Mouse (Mus musculus) kidney, adult 2 months (tissue): ENCODE measurements at regions not wholly inside any gene's neighbourhood (a gene's known extent, or its start where the extent isn't known, plus 50 kb on each side); places are given as distances from the start of the nearest gene placed in this dataset.

Source experiments
- DNase-seq: peaks from one replicate; pipeline ENCODE4 v3.0.0; 2021
- H3K27ac ChIP-seq: fragments of 200-500 bp; 2 replicates; pipeline ENCODE4 v1.5.1; 2012; ENCODE audit warnings: low read depth, low read length, control low read depth, inconsistent platforms; ENCODE audit not compliant: insufficient read depth
- H3K27me3 ChIP-seq: fragments of 200-500 bp; replicated peaks from 2 replicates; pipeline ENCODE4 v1.6.1; 2012; ENCODE audit warnings: mild to moderate bottlenecking, moderate library complexity, low read length, inconsistent platforms; ENCODE audit not compliant: control insufficient read depth, insufficient read depth
- H3K36me3 ChIP-seq: fragments of 200-500 bp; 2 replicates; pipeline ENCODE4 v1.6.1; 2012; ENCODE audit warnings: mild to moderate bottlenecking, moderate library complexity, low read length, inconsistent platforms; ENCODE audit not compliant: control insufficient read depth, insufficient read depth
- H3K4me1 ChIP-seq: fragments of 200-500 bp; 2 replicates; pipeline ENCODE4 v1.6.1; 2011; ENCODE audit warnings: low read length; ENCODE audit not compliant: control insufficient read depth, insufficient read depth
- H3K4me3 ChIP-seq: fragments of 200-500 bp; 2 replicates; pipeline ENCODE4 v1.5.1; 2011; ENCODE audit warnings: mild to moderate bottlenecking, low read depth, low read length, control low read depth; ENCODE audit not compliant: insufficient read depth
- CTCF ChIP-seq: fragments of 200-500 bp; conservative IDR thresholded peaks from 2 replicates; pipeline ENCODE4 v1.5.1; 2011; ENCODE audit warnings: low read depth, mild to moderate bottlenecking, control low read depth, low read length, moderate library complexity, mixed read lengths; ENCODE audit not compliant: insufficient read depth, insufficient read length
- POLR2A ChIP-seq: fragments of 200-500 bp; IDR thresholded peaks from one replicate; pipeline ENCODE4 v1.6.1; 2011; ENCODE audit warnings: low read depth, low read length, control low read depth
- WGBS: fragments of 180-500 bp; shearing (Covaris S2); methylation state at CpG from one replicate; pipeline ENCODE4 v1.1.7; 2018; 5-methylcytosine and 5-hydroxymethylcytosine counted together

DNA sequence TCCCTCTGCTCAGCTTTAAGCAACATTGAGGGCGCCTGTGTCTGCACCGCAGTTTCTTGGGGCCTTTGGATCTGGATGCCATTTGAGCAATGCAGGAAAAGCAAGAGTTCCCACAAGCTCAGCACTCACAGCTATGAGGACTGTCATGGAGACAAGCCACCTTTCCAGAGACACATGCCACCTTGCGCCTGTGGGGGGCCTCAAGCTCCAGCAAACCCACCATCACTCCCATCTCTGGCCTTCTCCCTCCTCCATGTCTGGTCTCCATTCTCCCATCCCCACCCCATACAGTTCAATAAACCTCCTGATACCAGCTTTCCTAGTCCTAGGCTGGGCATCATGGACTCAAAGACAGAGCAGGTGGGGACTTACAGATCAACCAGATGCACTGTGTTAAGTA, 97.8 kb downstream of the Wdr11 start:
- DNase-seq, result no peak
- TF ChIP-seq CTCF (no peak), POLR2A (no peak)
- 98% methylated on average over 3 of the region's 3 CpGs for WGBS
- Histone ChIP-seq H3K36me3 (no peaks in the 10 kb centered on the region), H3K4me3 (no peak overlapping the region), H3K27ac (no peak overlapping the region), H3K27me3 (no peaks in the 10 kb centered on the region), H3K4me1 (no peaks in the 10 kb centered on the region)

DNA sequence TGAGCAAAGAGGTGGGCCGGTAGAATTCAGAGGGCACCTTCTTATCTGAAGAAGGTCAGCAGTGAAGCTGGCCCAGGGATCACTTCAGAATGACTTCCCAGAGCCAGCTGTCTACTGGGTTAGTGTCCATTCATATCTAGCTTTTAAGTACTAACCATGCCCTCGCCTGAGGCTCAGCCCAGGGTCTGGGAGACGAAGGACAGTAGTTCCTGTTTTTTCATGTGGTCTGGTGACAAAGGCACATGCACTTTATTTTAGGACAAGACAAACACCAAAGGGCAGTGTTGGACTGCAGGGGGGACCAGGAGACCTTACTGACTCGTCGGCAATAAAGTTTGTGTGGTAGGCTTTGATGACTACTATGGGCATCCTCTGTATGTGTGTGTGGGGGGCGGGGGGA, 99.2 kb downstream of the Wdr11 start:
- Histone ChIP-seq H3K4me3 (no peak overlapping the region), H3K27me3 (no peaks in the 10 kb centered on the region), H3K27ac (no peak overlapping the region), H3K36me3 (no peaks in the 10 kb centered on the region), H3K4me1 (no peaks in the 10 kb centered on the region)
- WGBS, result 83% methylated on average over 6 of the region's 6 CpGs
- no peak for TF ChIP-seq POLR2A
- TF ChIP-seq CTCF, result no peak
- DNase-seq, result no peak

DNA sequence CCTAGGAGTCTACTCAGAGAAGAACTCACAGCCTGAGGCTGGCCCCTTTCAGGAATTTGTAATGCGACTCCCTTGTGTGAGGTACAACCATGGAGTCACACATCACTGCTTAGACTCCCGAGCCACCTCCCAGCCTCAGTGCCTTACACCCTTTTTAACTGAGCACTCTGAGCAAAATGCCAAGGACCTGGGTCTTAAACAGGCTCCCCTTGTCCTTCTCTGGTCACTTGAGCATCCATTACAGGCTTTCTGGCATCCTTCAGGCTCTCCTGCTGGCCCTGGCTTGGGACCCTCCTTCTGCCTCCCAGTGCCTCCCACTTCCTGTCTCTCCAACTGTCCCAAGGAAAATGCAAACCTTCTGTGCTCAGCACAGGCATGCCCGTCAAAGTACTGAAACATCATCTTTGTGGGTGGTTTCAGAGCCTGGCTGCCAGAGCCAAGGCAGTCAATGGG, 100.0 kb downstream of the Wdr11 start:
- no peaks in the 10 kb centered on the region for H3K4me1 ChIP-seq
- WGBS, result 19% methylated on average over 3 of the region's 3 CpGs
- DNase-seq, result no peak
- no peaks in the 10 kb centered on the region for H3K27me3 ChIP-seq
- no peaks in the 10 kb centered on the region for H3K36me3 ChIP-seq
- TF ChIP-seq POLR2A, result no peak
- TF ChIP-seq CTCF, result no peak
- no peak overlapping the region for H3K27ac ChIP-seq
- no peak overlapping the region for H3K4me3 ChIP-seq

DNA sequence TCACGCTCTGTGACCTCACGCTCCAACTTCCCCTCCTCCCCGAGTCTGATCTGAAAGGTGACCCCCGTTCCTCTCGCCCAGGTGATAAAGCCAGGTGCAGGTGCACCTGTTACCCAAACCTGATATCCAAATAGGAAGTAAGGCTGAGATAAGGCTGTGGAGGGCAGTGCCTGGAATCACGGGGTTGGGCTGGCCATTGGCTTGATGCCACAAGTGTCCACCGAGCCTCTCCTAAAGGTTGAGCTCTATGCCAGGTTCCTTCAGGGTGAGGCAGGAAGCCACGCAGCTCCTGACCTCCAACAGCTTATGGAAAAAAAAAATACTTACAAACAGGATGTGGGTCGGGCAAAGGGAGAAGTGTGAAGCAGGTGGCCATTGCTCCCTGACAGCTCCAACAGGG, 102.0 kb downstream of the Wdr11 start:
- TF ChIP-seq CTCF, result no peak
- no peak for TF ChIP-seq POLR2A
- Histone ChIP-seq H3K4me3 (no peak overlapping the region), H3K27ac (no peak overlapping the region), H3K4me1 (no peaks in the 10 kb centered on the region), H3K27me3 (no peaks in the 10 kb centered on the region), H3K36me3 (no peaks in the 10 kb centered on the region)
- DNase-seq, result no peak
- WGBS, result 63% methylated on average over 9 of the region's 9 CpGs

DNA sequence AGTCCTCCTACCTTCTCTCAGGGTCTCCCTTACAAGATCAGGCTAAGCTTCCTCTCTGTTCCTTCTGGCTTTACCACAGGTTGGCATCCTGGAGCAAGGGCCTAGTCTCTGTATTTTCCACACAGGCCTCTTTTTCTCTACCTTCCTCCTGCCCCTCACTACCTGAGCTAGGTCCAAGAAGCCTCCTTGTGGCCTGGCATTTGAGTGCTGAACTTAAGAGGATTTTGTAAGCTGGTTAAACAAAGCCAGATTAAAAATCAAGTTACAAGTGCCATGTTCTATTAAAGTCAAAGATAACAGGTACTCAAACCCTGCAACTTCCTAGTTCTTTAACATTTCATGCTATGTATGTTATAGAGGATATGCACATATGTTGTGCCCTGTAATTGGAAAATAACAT, 102.5 kb downstream of the Wdr11 start:
- no peak overlapping the region for H3K4me3 ChIP-seq
- no peak overlapping the region for H3K27ac ChIP-seq
- H3K36me3 ChIP-seq, result no peaks in the 10 kb centered on the region
- no peak for DNase-seq
- H3K4me1 ChIP-seq, result no peaks in the 10 kb centered on the region
- H3K27me3 ChIP-seq, result no peaks in the 10 kb centered on the region
- TF ChIP-seq POLR2A, result no peak

DNA sequence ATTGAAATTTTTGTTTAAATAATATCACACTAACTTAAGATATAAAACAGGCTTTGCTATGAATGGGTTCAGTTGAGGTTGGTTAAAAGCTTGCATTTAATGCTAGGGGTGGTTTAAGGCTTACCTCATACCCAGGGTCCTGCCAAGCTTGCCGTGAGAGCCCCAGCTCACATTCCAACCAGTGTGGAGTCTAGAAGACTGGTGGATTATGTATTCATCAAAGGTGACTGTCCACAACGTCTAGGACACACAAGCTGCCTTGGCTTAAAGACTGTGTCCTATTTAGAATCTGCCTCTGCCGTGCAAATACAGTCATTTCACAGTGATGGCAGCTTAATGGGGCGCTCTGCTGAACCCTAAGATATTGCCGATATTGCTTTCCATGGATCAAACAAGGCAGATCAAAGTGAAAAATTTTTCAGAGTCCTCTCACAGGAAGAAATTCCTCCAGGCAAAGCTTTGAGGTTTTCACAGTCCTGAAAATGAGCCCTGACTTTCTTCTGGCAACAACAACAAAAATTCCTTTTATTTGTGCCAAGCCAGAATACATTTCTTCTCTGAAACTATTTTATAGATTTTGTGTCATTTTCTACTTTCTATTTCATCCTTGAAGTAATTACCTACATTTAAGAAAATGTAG, 108.4 kb downstream of the Wdr11 start:
- WGBS, result 67% methylated on average over 5 of the region's 5 CpGs
- Histone ChIP-seq H3K27ac (no peak overlapping the region), H3K27me3 (no peaks in the 10 kb centered on the region), H3K36me3 (no peaks in the 10 kb centered on the region), H3K4me1 (no peaks in the 10 kb centered on the region), H3K4me3 (no peak overlapping the region)
- DNase-seq, result no peak
- TF ChIP-seq POLR2A (no peak), CTCF (no peak)

DNA sequence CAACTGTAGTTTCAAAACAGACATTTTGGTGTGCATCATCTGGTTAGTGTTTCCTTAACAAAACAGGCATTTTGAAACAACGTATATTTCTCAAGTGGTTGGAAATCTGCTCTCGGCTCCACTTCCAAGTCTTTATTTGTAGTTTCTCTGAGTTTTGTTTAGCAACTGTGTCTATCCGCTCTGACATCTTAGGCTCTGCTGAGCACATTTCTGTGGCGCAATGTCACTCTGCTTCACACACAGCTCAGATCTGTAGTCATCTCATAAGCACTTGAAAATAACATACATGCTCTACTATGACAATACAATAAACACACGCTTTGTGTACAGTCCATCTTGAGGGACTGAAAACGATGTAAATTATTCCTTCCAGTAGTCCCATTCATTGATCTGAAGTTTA, 135.9 kb downstream of the Wdr11 start:
- no peaks in the 10 kb centered on the region for H3K27me3 ChIP-seq
- no peaks in the 10 kb centered on the region for H3K4me1 ChIP-seq

More for the DNA sequence above, 135.9 kb downstream of the Wdr11 start:
- Histone ChIP-seq H3K4me3 (no peak overlapping the region), H3K36me3 (no peaks in the 10 kb centered on the region), H3K27ac (no peak overlapping the region)
- 86% methylated on average over 6 of the region's 6 CpGs for WGBS
- no peak for DNase-seq
- no peak for TF ChIP-seq CTCF
